Mouse (Mus musculus): Measurements from ENCODE around the gene Glrb. TPM values are rescaled to one million over a fixed set of nuclear protein-coding genes. Genes with fewer than 3 reads are reported as not detected.

Gene Glrb
- polyA plus RNA-seq (2015; fragmentation: Nextera tagmentation; extraction: Ambion mirVana), result 1.8 and 2.0 TPM in 2 replicates

GRCm38 (mm10) chr3:80913111-80913778, at the start of gene Glrb:
Gene Glrb (minus strand): TSS chr3:80913660.

GRCm38 (mm10) chr3:80802596-80803081, 110.8 kb downstream of the Glrb start, which contains the start of gene Gria2:
Gene Gria2 (minus strand): TSS chr3:80802835.

Other genes starting within 250 kb of the Glrb start
- 0.07 and 0.12 TPM in 2 replicates for gene Gria2, start 110.8 kb downstream of the Glrb start, polyA plus RNA-seq (2015; fragmentation: Nextera tagmentation; extraction: Ambion mirVana)
- gene Pdgfc, start 122.8 kb upstream of the Glrb start, polyA plus RNA-seq (2015; fragmentation: Nextera tagmentation; extraction: Ambion mirVana), result 10.8 and 12.1 TPM in 2 replicates